Mouse (Mus musculus) neural tube, embryonic 13.5 days (tissue): Measurements from ENCODE around the gene 4933428G20Rik. TPM values are rescaled to one million over a fixed set of nuclear protein-coding genes. Genes with fewer than 3 reads are reported as not detected.

Experiments
- ATAC-seq: fragments of 200-750 bp; cut with Nextera tagmentation; 2 replicates; pipeline ENCODE4 v1.8.0; 2017; ENCODE audit warnings: low read depth, mild to moderate bottlenecking, moderate TSS enrichment, moderate library complexity
- H3K27ac ChIP-seq: fragments of 300-500 bp; sonication (generic); replicated peaks from 2 replicates; pipeline ENCODE4 v1.5.1; 2015; ENCODE audit warnings: moderate library complexity, mild to moderate bottlenecking, inconsistent platforms
- H3K27me3 ChIP-seq: fragments of 300-500 bp; sonication (generic); 2 replicates; pipeline ENCODE4 v1.6.1; 2015; ENCODE audit warnings: mild to moderate bottlenecking, inconsistent platforms
- H3K36me3 ChIP-seq: fragments of 300-500 bp; sonication (generic); 2 replicates; pipeline ENCODE4 v1.6.1; 2015; ENCODE audit warnings: mild to moderate bottlenecking, inconsistent platforms
- H3K4me1 ChIP-seq: fragments of 300-500 bp; sonication (generic); replicated peaks from 2 replicates; pipeline ENCODE4 v1.6.1; 2015; ENCODE audit warnings: inconsistent platforms
- H3K4me2 ChIP-seq: fragments of 300-500 bp; sonication (generic); 2 replicates; pipeline ENCODE4 v1.6.1; 2015; ENCODE audit warnings: inconsistent platforms, mild to moderate bottlenecking, moderate library complexity
- H3K4me3 ChIP-seq: fragments of 300-500 bp; sonication (generic); 2 replicates; pipeline ENCODE4 v1.5.1; 2015; ENCODE audit warnings: mild to moderate bottlenecking, inconsistent platforms
- H3K9ac ChIP-seq: fragments of 300-500 bp; sonication (generic); 2 replicates; pipeline ENCODE4 v1.6.1; 2015; ENCODE audit warnings: moderate library complexity, mild to moderate bottlenecking, inconsistent platforms
- H3K9me3 ChIP-seq: fragments of 300-500 bp; sonication (generic); 2 replicates; pipeline ENCODE4 v1.6.1; 2016; ENCODE audit warnings: inconsistent platforms
- WGBS: fragments of 180-500 bp; shearing (Covaris S2); methylation state at CpG from one replicate; pipeline ENCODE4 v1.1.7; 2015; 5-methylcytosine and 5-hydroxymethylcytosine counted together
- polyA plus RNA-seq: library from polyadenylated mRNA; unstranded; fragments of >200 nt; fragmentation: Nextera tagmentation; extraction: Ambion mirVana; gene quantifications from 2 replicates; pipeline ENCODE4 v1.2.1, GENCODE M21; 2015

4933428G20Rik gene
- polyA plus RNA-seq, 1 experiment from 2014 or later, result 0.81 TPM

DNA sequence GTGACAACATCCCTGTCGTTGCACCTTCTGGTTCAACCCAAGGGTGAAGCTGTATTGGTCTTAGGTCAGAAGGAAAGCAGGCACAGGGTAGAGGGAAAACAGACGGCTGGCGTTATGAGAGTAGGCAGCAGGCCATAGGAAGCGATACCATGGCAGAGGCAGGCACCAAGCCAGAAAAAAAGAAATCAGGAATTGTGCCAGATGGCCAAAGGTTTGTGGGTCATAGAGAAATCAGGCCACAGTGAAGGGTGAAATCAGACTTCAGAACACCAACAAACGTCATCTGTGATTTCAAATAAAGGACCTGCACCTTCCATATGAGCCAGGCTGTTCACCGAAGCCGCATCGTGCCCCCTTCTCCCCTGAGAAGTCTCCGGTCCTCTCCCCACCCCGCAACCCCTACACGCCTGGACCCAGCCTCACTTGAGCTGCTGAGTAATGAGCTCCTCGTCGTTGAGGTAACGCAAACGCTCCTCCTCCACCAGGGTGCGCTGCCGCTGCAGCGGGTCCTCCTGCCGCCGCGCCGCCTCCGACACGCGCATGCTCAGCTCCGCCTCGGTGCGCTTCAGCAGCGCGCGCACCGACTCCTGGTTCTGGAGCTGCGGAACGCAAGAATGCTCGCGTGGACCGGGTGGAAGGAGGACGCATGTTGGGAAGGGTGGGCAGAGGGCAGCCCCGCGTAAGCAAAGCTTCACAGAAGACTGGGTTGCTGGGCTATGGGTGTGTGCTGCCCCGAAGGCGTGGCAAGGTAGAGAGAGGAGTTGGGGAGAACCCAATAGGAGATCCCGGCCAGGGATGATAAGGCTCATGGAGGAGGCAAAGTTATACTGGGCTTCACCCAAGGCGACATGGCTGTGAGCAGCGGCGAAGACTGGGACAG is 31.5 kb upstream of the 4933428G20Rik start:
- Histone ChIP-seq H3K4me3 (peak overlapping the region; percentile 30), H3K36me3 (peaks cover 33% of the 10 kb centered on the region), H3K4me2 (peak overlapping the region; percentile 58), H3K9ac (peak overlapping the region; percentile 61), H3K9me3 (no peaks in the 10 kb centered on the region), H3K4me1 (peaks cover 34% of the 10 kb centered on the region), H3K27me3 (peaks cover 55% of the 10 kb centered on the region), H3K27ac (no peak overlapping the region)
- WGBS, result 8% methylated on average over 46 of the region's 46 CpGs
- peak; percentile 57 for ATAC-seq

DNA sequence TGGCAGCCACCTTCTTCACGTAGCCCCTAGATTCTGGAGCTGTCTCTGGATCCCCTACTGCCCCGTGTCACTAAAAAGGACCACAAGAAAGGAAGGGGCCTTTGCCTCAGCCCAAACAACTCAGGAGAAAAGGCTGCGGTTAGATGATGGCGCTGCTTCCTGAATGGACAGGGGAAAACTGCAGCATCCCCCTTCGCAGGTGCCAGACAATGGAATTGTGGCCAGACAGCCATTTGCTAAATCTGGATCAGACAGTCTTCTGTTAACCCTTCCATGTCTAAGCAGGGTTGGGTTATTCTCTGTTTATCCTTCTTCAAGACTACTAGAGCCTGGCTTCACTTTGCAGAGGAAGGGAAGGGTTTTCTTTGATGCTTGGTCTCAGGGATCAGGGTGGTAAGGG is 30.8 kb upstream of the 4933428G20Rik start:
- peaks cover 48% of the 10 kb centered on the region for H3K27me3 ChIP-seq
- 0 out of 2 replicates have a peak overlapping the region, but pooled peaks have one; percentile 9 for H3K9ac ChIP-seq
- WGBS, result 66% methylated on average over 5 of the region's 5 CpGs

DNA sequence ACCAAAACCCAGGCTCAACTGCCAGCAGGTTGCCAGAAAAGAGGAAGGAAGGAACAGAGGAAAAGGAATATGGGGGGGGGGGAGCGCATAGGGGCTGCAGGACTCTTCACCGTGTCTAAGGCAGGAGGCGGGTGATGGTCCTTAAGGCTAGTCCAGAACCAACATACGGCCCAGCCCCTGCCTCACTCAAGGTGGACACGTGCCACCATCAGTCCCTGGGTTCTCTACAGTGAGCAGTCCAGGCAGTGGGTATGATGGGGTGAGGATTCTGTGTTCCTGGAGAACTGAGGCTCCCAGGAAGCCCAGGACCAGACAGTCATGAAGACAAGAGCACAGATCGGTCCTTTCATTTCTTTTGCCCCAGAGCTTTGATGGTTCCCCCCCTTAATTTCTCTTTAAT is 29.9 kb upstream of the 4933428G20Rik start:
- WGBS, result 91% methylated on average over 5 of the region's 6 CpGs
- Histone ChIP-seq H3K4me3 (no peak overlapping the region), H3K36me3 (peaks cover 44% of the 10 kb centered on the region), H3K9ac (no peak overlapping the region), H3K9me3 (no peaks in the 10 kb centered on the region), H3K4me1 (peaks cover 27% of the 10 kb centered on the region), H3K27ac (no peak overlapping the region), H3K27me3 (peaks cover 39% of the 10 kb centered on the region), H3K4me2 (no peak overlapping the region)
- no peak for ATAC-seq

More for the DNA sequence above, 30.8 kb upstream of the 4933428G20Rik start:
- Histone ChIP-seq H3K4me2 (no peak overlapping the region), H3K4me3 (no peak overlapping the region), H3K4me1 (peaks cover 30% of the 10 kb centered on the region), H3K27ac (no peak overlapping the region), H3K9me3 (no peaks in the 10 kb centered on the region), H3K36me3 (peaks cover 40% of the 10 kb centered on the region)
- ATAC-seq, result no peak

DNA sequence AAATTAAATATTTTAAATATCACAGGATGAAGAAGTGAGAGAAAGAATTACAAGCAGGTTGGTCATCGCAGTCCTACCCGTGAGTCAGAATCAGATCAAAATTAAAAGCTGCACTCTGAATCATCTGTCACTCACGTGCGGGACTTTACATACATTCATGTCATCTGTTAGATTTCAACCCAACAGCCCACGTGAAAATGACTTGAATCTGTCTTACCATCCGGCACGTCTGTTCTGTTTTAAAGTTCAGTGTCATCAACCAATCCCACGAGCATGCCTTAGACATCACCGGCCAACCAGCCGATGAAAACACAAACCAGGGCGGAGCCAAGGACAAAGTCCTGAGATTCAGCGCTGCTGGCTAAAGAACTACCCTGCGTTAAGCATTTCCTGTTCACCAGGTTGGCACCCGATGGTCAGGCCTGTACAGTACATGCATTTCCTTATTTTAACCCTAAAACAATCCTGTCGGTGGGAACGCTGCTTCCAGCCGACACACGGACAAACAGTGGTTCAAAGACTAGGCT is 28.2 kb upstream of the 4933428G20Rik start:
- Histone ChIP-seq H3K4me2 (no peak overlapping the region), H3K4me1 (peaks cover 30% of the 10 kb centered on the region), H3K27me3 (peaks cover 22% of the 10 kb centered on the region), H3K9me3 (no peaks in the 10 kb centered on the region), H3K36me3 (peaks cover 50% of the 10 kb centered on the region), H3K9ac (no peak overlapping the region), H3K4me3 (no peak overlapping the region), H3K27ac (no peak overlapping the region)
- 80% methylated on average over 18 of the region's 18 CpGs for WGBS
- ATAC-seq, result no peak

DNA sequence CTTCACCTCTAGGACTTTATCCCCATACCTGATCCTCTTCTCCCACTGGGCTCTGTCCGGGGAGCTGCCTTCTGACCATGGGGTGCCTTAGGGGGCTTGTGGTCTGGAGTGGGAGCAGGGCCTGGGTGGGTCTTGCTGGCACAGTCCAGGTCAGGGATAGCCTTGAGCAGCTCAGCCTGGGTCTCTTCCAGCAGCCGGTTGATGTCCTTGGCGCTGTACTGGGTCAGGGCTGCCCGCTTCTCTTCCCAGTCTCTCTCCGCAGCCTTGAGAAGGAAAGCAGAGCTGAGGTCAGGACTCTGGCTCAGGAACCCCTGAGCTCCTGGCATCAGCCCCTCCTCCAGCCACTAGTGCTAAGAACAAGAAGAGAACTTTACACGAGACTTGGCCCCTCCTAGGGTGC is 25.2 kb upstream of the 4933428G20Rik start:
- Histone ChIP-seq H3K9ac (no peak overlapping the region), H3K36me3 (peaks cover 78% of the 10 kb centered on the region), H3K4me3 (no peak overlapping the region), H3K9me3 (no peaks in the 10 kb centered on the region), H3K4me1 (peaks cover 16% of the 10 kb centered on the region), H3K4me2 (no peak overlapping the region), H3K27ac (no peak overlapping the region), H3K27me3 (0 out of 2 replicates have a peak, but pooled peaks cover 2% of the 10 kb centered on the region)
- WGBS, result 90% methylated on average over 6 of the region's 6 CpGs
- ATAC-seq, result no peak

DNA sequence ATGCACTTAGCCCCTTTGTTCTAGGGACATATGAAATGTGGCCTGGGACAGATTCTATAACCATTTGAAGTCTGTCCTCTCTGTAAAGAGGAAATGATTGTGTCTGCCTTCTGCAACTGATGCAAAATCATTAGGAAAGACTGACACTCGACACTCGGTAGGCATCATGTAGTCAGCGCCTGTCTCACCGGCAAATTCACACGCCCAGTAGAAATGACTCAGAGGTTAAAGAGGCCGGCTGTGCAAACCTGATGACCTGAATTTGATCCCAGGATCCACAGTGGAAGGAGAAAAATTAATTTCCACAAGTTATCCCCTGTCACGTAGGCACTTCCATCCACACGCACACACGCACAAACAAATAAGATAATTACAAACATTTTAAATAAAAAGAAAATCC is 24.2 kb upstream of the 4933428G20Rik start:
- Histone ChIP-seq H3K9me3 (no peaks in the 10 kb centered on the region), H3K27ac (peak overlapping the region; percentile 64), H3K36me3 (peaks cover 83% of the 10 kb centered on the region), H3K4me2 (no peak overlapping the region), H3K4me1 (peaks cover 16% of the 10 kb centered on the region), H3K4me3 (no peak overlapping the region), H3K9ac (no peak overlapping the region), H3K27me3 (no peaks in the 10 kb centered on the region)
- no peak for ATAC-seq
- WGBS, result 52% methylated on average over 9 of the region's 9 CpGs

DNA sequence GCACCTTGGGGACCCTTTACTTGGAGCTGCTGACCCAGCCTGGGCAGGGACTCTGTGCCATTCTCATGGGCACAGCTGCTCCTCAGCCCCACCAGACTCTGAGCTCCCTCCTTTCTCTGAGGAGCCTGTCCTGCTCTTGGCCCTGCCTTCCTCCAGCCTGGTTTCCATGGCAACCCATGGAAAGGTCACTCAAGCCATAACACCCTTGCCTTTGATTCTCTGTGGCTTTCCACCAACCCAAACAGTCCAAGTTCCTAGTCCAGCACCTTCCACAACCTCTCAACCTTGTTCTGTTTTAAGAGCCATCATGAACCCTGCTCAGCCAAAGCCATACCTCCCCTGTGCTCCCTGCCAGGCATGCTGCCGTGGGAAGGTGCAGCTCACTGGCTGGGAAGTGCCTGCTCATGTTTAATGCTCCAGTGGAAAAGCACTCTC is 23.7 kb upstream of the 4933428G20Rik start:
- Histone ChIP-seq H3K4me2 (no peak overlapping the region), H3K9ac (0 out of 2 replicates have a peak overlapping the region, but pooled peaks have one; percentile 41)
- peak; percentile 21; the same call in 1 of the 2 replicates for ATAC-seq

DNA sequence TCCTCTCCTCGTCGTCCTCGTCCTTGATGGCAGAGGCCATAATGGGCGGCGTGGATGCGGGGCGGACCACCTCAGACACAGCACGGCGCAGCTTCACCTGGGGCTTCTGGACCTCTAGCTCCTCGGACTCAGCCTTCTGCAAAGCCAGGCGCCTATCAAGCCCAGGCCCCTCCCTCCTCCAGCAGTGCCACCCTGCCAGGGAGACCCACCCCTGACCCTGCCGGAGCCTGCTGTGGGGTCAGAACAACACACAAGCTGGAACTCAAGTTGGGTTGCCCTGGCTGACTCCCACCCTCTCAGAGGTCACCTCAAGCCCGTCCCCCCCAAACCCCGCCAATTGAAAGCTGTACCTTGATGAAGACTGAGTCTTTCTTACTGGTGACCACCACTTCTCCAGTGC is 23.0 kb upstream of the 4933428G20Rik start:
- peak overlapping the region; percentile 64; the same call in 1 of the 2 replicates for H3K27ac ChIP-seq
- H3K9ac ChIP-seq, result no peak overlapping the region
- peaks cover 16% of the 10 kb centered on the region for H3K4me1 ChIP-seq
- no peak overlapping the region for H3K4me2 ChIP-seq
- no peak for ATAC-seq
- no peaks in the 10 kb centered on the region for H3K27me3 ChIP-seq
- 86% methylated on average over 14 of the region's 14 CpGs for WGBS
- H3K9me3 ChIP-seq, result no peaks in the 10 kb centered on the region
- H3K36me3 ChIP-seq, result peaks cover 88% of the 10 kb centered on the region
- no peak overlapping the region for H3K4me3 ChIP-seq

More for the DNA sequence above, 23.7 kb upstream of the 4933428G20Rik start:
- no peaks in the 10 kb centered on the region for H3K9me3 ChIP-seq
- H3K27ac ChIP-seq, result peak overlapping the region; percentile 64
- peaks cover 87% of the 10 kb centered on the region for H3K36me3 ChIP-seq
- no peaks in the 10 kb centered on the region for H3K27me3 ChIP-seq
- 3% methylated on average over 1 of the region's 1 CpGs for WGBS
- peaks cover 16% of the 10 kb centered on the region for H3K4me1 ChIP-seq
- no peak overlapping the region for H3K4me3 ChIP-seq

DNA sequence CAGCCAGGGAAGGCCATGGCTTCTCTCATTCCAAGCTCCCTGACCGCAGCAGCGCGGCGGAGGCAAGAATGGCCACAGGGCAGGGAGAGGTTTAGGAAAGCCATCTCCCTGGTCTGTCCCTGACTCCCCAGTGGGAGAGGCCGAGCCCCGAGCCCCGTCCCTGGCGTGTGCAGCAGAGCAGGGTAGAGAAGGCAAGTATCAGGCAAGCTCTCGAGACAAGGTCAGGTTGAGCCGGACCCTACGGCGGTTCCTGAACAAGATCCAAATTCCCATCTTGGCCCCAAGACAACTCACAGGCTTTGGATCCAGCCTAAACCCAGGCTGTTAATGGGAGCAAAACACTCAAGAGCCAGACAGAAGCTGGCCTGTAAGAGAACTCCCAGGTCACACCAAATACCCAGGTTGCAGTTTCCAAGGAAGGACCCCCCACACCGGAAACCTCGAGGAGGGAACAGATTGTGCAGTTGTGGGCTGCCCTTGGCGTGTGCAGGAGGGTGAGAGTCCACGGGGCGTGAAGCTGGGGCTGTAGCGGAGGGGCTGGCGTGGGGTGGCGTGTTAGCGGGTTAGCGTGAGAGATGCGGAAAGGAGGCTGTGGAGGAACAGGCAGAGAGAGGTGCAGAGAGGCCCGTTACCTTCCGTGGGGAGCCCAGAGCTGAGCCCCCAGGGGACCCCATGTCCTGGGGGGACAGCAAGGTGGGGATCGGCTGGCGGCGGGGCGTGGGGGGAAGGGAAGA is 21.8 kb upstream of the 4933428G20Rik start:
- Histone ChIP-seq H3K4me3 (no peak overlapping the region), H3K4me2 (no peak overlapping the region), H3K27ac (no peak overlapping the region), H3K9ac (no peak overlapping the region), H3K9me3 (no peaks in the 10 kb centered on the region), H3K36me3 (peaks cover 99% of the 10 kb centered on the region), H3K4me1 (peaks cover 16% of the 10 kb centered on the region), H3K27me3 (no peaks in the 10 kb centered on the region)
- WGBS, result 87% methylated on average over 29 of the region's 29 CpGs
- no peak for ATAC-seq

DNA sequence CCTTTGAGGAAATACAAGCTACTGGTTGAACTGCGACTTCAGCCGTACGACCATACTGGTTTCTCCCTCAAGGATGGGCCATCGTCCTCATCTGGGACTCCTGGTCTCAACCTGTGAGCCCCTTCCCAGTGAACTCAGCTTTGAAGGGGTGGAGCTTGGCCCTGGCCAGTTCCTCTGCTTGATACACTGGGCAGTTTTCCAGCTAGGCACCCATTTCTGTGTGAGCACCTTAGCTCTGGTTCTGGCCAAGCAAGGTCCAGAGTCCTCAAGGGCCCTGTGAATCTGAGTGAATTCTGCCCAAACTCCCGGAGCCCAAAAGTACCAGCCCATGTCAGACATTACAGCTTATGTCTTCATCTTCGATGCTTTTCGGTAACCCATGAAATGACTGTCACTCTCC is 20.4 kb upstream of the 4933428G20Rik start:
- Histone ChIP-seq H3K27ac (no peak overlapping the region), H3K4me1 (peaks cover 16% of the 10 kb centered on the region), H3K4me3 (no peak overlapping the region), H3K9me3 (no peaks in the 10 kb centered on the region), H3K36me3 (peaks cover 99% of the 10 kb centered on the region), H3K9ac (no peak overlapping the region), H3K4me2 (no peak overlapping the region), H3K27me3 (no peaks in the 10 kb centered on the region)
- 92% methylated on average over 7 of the region's 7 CpGs for WGBS
- ATAC-seq, result no peak

DNA sequence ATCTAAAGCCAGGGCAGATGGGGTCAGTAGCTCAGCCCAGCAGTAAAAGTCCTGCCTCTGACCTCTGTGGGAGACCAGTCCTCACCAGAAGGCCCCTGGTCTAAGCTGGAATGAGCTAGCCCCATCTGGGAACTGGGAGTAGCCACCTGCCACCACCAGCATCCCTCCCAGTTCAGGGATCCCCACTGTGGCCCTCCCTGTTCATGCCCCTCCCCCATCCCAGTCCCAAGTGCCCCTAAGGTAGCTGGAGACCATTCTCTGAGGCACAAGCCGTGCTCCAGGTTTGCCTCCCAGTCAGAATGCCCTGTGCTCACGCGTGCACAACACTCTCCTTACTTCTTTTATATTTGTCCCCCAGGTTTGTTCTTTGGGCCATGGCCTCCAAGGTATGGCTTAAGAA is 12.9 kb upstream of the 4933428G20Rik start:
- H3K9ac ChIP-seq, result no peak overlapping the region
- 77% methylated on average over 3 of the region's 3 CpGs for WGBS
- H3K27ac ChIP-seq, result no peak overlapping the region
- no peaks in the 10 kb centered on the region for H3K9me3 ChIP-seq
- H3K27me3 ChIP-seq, result no peaks in the 10 kb centered on the region
- no peak overlapping the region for H3K4me2 ChIP-seq
- no peak for ATAC-seq
- peaks cover 16% of the 10 kb centered on the region for H3K4me1 ChIP-seq
- peaks cover 41% of the 10 kb centered on the region for H3K36me3 ChIP-seq
- H3K4me3 ChIP-seq, result no peak overlapping the region

DNA sequence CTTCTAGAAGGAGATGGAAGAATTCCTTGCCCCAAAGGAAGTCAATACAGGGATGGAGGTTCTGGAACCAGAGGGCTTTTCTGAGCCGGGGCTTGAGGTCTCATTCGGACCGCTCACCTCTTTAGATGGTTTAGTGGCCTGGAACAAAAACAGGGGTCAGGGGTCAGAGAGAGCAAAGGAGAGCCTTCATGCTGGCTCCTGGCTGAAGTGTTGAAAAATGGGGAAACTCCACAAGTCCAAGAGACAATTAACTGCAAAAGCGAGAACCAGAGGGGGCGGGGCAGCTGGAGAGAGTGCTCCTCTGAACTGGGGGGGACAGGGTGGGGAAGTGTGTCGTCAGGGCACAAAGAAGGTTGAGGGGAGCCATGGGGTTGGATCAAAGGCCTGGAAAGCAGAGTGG is 12.4 kb upstream of the 4933428G20Rik start:
- Histone ChIP-seq H3K27me3 (no peaks in the 10 kb centered on the region), H3K4me1 (peaks cover 16% of the 10 kb centered on the region), H3K36me3 (peaks cover 35% of the 10 kb centered on the region), H3K4me2 (no peak overlapping the region), H3K4me3 (no peak overlapping the region), H3K27ac (no peak overlapping the region), H3K9ac (no peak overlapping the region), H3K9me3 (no peaks in the 10 kb centered on the region)
- no peak for ATAC-seq
- whole genome bisulfite sequencing, result 28% methylated on average over 6 of the region's 6 CpGs
